18 mouse cellular contexts compared by ENCODE assay signal in the genomic region with DNA sequence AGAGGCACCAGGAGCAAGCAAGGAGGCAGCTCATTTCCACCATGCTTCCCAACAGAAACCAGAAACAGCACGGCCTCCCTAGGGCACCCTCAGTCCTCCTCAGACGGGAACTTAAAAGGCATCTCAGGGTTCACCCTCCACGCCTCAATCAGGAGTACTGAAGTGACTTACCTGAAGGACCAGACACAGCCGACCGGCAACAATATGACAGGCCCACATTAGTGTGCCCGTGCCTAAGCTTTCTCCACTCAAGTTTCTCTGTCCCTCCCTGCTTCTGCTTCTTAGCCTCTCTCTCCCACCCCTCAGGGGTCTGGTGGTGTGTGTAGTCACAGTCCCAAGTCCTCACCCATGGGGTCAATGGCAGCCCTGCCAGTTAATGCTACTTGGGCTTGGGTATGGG. TPM values are rescaled to one million over a fixed set of nuclear protein-coding genes. Genes with fewer than 3 reads are reported as not detected.
"Had no signal": no experiment of that assay in that cellular context is flagged by ENCODE, and none has a peak within 500 bp of the region (broad histone marks: within the 10 kb centered on the region; RNA-seq: fewer than 3 reads in every experiment).

No protein-coding gene starts in this region.

- H3K9ac ChIP-seq: kidney, embryonic 15.5 days; limb, embryonic 15.5 days; midbrain, embryonic 15.5 days; stomach, embryonic 15.5 days had no signal

- H3K27ac ChIP-seq: hindbrain, postnatal 0 days; kidney, embryonic 15.5 days; limb, embryonic 15.5 days; midbrain, embryonic 10.5 days; midbrain, embryonic 15.5 days; stomach, embryonic 15.5 days had no signal

- H3K9me3 ChIP-seq: kidney, embryonic 15.5 days; limb, embryonic 15.5 days; midbrain, embryonic 10.5 days; midbrain, embryonic 15.5 days; stomach, embryonic 15.5 days had no signal

- H3K4me3 ChIP-seq: kidney, embryonic 15.5 days; limb, embryonic 15.5 days; midbrain, embryonic 10.5 days; midbrain, embryonic 15.5 days; stomach, embryonic 15.5 days had no signal

- H3K27me3 ChIP-seq: kidney, embryonic 15.5 days; limb, embryonic 15.5 days; midbrain, embryonic 15.5 days; stomach, embryonic 15.5 days had no signal

- DNase-seq: kidney, adult 2 months; kidney, postnatal 14 days; left cerebral cortex, postnatal 4 days; lung, adult 2 months; lung, postnatal 4 days; right cerebral cortex, postnatal 25 days; spleen, adult 18-20 months; thymus, adult 2 months; thymus, postnatal 36 days had no signal

- ATAC-seq: hindbrain, postnatal 0 days; intestine, embryonic 16.5 days; lung, postnatal 0 days; midbrain, embryonic 15.5 days had no signal

- H3K4me2 ChIP-seq: kidney, embryonic 15.5 days; limb, embryonic 15.5 days; midbrain, embryonic 15.5 days; stomach, embryonic 15.5 days had no signal

RNA-seq across cellular contexts. Expression of gene Asb16, which starts 44.0 kb away (rescaled TPM):
- polyA plus RNA-seq: lung, postnatal 0 days; stomach, embryonic 15.5 days had no signal

RNA-seq across cellular contexts. Expression of gene Slc4a1, which starts 53.4 kb away (rescaled TPM):
- polyA plus RNA-seq: testis, adult 2 months had no signal
